Mouse (Mus musculus): ENCODE measurements around the gene Rgs3. TPM values are rescaled to one million over a fixed set of nuclear protein-coding genes. Genes with fewer than 3 reads are reported as not detected.

The Rgs3 gene
- polyA plus RNA-seq, 1 experiment from 2014 or later, result 63.1 TPM

DNA sequence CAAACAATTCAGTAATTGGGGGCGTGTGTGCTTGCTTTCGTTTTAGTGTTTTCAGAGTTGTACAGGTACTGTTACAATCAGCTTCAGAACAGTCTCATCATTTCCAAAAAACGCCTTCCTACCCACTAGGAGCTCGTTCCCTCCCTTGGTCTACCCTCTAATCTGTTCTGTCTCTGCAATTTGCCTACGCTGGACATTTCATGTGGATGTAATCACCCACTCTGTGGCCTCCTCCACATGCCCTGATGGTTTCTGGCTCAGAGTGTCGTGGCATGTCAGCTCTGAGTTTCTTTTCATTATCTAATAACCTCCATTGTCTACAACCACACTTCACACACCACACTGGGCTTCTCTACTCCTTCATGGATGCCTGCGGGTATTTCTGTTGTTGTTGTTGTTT lies 151.5 kb downstream of the Rgs3 start:
- no peaks in the 10 kb centered on the region for H3K9me3 ChIP-seq (replicated peaks; ENCODE audit: control insufficient read depth, low read length)
- H3K36me3 ChIP-seq (ENCODE audit: control insufficient read depth, insufficient read depth), result no peaks in the 10 kb centered on the region
- 81% methylated on average over 7 of the region's 7 CpGs for WGBS
- no peak overlapping the region for H3K4me2 ChIP-seq (ENCODE audit: low read depth, low read length)
- no peak overlapping the region for H3K4me3 ChIP-seq (ENCODE audit: low read length)
- no peak for ATAC-seq (replicated peaks; ENCODE audit: extremely low read depth, insufficient read depth, low FRiP score)
- H3K4me1 ChIP-seq (ENCODE audit: control insufficient read depth, insufficient read depth, low read length), result no peaks in the 10 kb centered on the region
- H3K27ac ChIP-seq (ENCODE audit: low read length), result no peak overlapping the region
- no peak overlapping the region for H3K9ac ChIP-seq (ENCODE audit: low read length)
- no peaks in the 10 kb centered on the region for H3K27me3 ChIP-seq (ENCODE audit: control insufficient read depth, insufficient read depth, low read length)

DNA sequence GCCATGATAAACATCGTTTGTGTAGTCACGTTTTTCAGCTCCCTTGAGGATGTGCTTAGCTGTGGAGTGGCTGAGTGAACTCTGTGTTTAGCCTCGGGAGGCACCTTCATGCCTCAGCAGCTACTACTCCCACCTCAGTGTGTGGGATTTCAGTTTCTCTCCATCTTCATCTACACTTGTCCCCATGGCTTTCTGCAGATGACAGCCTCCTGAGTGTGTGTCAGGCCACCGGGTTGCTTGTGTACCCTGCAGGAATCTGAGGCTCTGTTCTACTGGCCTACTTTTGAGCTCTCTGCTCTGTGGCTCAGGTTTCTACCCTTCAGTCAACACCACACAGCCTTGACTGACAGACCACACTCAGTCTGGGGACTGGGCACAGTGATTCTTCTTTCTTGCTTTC lies 151.9 kb downstream of the Rgs3 start:
- H3K4me1 ChIP-seq (ENCODE audit: control insufficient read depth, insufficient read depth, low read length), result no peaks in the 10 kb centered on the region
- H3K36me3 ChIP-seq (ENCODE audit: control insufficient read depth, insufficient read depth), result no peaks in the 10 kb centered on the region
- 63% methylated on average over 4 of the region's 4 CpGs for WGBS
- no peaks in the 10 kb centered on the region for H3K9me3 ChIP-seq (replicated peaks; ENCODE audit: control insufficient read depth, low read length)
- H3K9ac ChIP-seq (ENCODE audit: low read length), result no peak overlapping the region
- no peak for ATAC-seq (replicated peaks; ENCODE audit: extremely low read depth, insufficient read depth, low FRiP score)
- H3K4me3 ChIP-seq (ENCODE audit: low read length), result no peak overlapping the region
- H3K27ac ChIP-seq (ENCODE audit: low read length), result no peak overlapping the region
- H3K4me2 ChIP-seq (ENCODE audit: low read depth, low read length), result no peak overlapping the region
- H3K27me3 ChIP-seq (ENCODE audit: control insufficient read depth, insufficient read depth, low read length), result no peaks in the 10 kb centered on the region

DNA sequence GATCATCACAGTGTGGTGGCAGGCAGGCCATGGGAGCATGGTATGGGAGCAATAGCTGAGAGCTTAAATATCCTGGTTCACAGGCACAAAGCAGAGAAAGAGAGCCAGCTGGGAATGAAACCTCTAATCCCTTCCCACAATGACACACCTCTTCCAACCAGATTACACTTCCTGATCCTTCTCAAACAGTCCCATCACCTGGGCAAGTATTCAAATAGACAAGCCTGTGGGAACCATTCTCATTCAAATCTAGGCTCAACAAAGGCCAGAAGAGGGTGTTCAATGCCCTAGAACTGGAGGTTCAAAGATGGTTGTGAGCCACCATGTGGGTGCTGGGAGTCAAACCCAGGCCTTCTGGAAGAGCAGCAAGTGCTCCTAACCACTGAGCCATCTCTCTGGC lies 161.2 kb downstream of the Rgs3 start:
- Histone ChIP-seq H3K27me3 (ENCODE audit: control insufficient read depth, insufficient read depth, low read length) (no peaks in the 10 kb centered on the region), H3K4me1 (ENCODE audit: control insufficient read depth, insufficient read depth, low read length) (peaks cover 18% of the 10 kb centered on the region), H3K9ac (ENCODE audit: low read length) (no peak overlapping the region), H3K4me3 (ENCODE audit: low read length) (no peak overlapping the region), H3K27ac (ENCODE audit: low read length) (no peak overlapping the region), H3K9me3 (replicated peaks; ENCODE audit: control insufficient read depth, low read length) (peaks cover 14% of the 10 kb centered on the region), H3K36me3 (ENCODE audit: control insufficient read depth, insufficient read depth) (no peaks in the 10 kb centered on the region), H3K4me2 (ENCODE audit: low read depth, low read length) (no peak overlapping the region)
- no peak for ATAC-seq (replicated peaks; ENCODE audit: extremely low read depth, insufficient read depth, low FRiP score)

DNA sequence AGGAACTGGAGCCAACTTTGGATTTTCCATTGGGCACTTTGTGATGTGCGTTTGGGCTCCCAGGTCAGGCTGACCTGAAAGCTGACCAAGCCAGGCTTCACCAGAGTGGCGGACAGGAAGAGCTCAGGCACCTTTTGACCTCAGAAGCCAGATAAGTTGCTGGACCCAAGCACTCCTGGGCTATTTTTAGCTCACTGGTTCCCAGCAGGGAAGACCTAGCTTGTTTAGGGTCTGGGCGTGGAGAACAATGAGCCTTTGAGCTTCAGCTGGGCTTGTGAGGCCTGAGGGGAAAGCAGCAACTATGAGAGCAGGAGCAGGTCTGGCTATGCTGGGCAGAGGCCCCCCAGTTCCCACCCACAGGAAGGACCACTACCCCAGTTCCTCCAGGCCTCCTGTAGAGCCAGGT lies 162.4 kb downstream of the Rgs3 start:
- H3K27me3 ChIP-seq (ENCODE audit: control insufficient read depth, insufficient read depth, low read length), result no peaks in the 10 kb centered on the region
- H3K9ac ChIP-seq (ENCODE audit: low read length), result peak overlapping the region; percentile 36; the same call in 1 of the 2 replicates
- no peak overlapping the region for H3K4me2 ChIP-seq (ENCODE audit: low read depth, low read length)
- H3K27ac ChIP-seq (ENCODE audit: low read length), result peak overlapping the region; percentile 74
- H3K4me1 ChIP-seq (ENCODE audit: control insufficient read depth, insufficient read depth, low read length), result peaks cover 18% of the 10 kb centered on the region
- peak; percentile 60 for ATAC-seq (replicated peaks; ENCODE audit: extremely low read depth, insufficient read depth, low FRiP score)
- 16% methylated on average over 3 of the region's 3 CpGs for WGBS
- no peaks in the 10 kb centered on the region for H3K36me3 ChIP-seq (ENCODE audit: control insufficient read depth, insufficient read depth)
- no peak overlapping the region for H3K4me3 ChIP-seq (ENCODE audit: low read length)
- H3K9me3 ChIP-seq (replicated peaks; ENCODE audit: control insufficient read depth, low read length), result peaks cover 14% of the 10 kb centered on the region

DNA sequence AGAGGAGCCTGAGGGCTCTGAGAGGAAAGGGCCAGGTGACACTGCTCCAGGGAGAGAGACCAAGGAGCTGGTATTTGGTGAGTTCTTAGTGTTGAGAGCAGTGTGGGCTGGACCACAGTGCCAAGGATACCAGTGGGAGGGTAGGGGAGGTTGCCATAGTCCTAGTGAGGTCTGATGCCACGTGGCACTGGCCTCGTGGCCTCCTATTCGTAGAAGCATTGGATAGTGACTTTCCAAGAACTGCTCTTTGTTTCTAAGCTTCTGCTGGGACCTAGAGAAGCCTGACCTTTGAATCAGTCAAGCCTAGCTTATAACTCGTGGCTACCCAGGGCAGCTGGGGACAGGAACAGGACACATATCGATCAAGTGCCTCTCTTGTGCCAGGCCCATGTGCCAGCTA lies 164.1 kb downstream of the Rgs3 start:
- Histone ChIP-seq H3K4me3 (ENCODE audit: low read length) (no peak overlapping the region), H3K27ac (ENCODE audit: low read length) (no peak overlapping the region), H3K36me3 (ENCODE audit: control insufficient read depth, insufficient read depth) (no peaks in the 10 kb centered on the region), H3K9ac (ENCODE audit: low read length) (no peak overlapping the region), H3K9me3 (replicated peaks; ENCODE audit: control insufficient read depth, low read length) (peaks cover 14% of the 10 kb centered on the region), H3K4me1 (ENCODE audit: control insufficient read depth, insufficient read depth, low read length) (peaks cover 20% of the 10 kb centered on the region), H3K4me2 (ENCODE audit: low read depth, low read length) (no peak overlapping the region), H3K27me3 (ENCODE audit: control insufficient read depth, insufficient read depth, low read length) (no peaks in the 10 kb centered on the region)
- WGBS, result 90% methylated on average over 5 of the region's 5 CpGs
- no peak for ATAC-seq (replicated peaks; ENCODE audit: extremely low read depth, insufficient read depth, low FRiP score)

DNA sequence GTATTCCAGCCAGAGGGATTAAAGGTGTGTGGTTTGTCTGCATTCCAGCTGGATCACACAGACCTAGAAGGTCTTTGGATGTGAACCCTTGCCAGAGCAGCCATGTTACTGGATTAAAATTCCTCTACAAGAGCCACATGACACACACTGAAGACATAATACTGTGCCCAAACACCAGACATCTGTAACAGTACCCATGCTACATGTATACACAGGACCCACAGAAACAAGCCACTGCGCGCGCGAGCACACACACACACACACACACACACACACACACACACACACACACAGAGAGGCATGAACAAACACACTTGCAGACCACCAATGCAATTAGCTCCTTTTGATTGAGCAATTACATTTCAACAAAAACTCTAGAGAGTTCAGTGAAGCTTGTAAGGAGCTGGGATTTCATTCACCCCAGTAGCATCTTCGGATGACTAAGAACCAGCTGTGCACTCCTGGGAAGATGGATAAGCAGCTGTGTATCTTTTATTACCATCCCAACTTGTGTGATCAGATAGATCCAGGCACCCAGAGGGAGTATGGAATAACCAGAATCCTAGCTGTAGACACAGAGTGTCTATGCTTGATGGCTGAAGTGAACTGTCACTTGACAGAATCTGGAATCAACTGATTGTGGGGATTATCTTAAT lies 166.8 kb downstream of the Rgs3 start:
- H3K27ac ChIP-seq (ENCODE audit: low read length), result no peak overlapping the region
- peaks cover 7% of the 10 kb centered on the region for H3K9me3 ChIP-seq (replicated peaks; ENCODE audit: control insufficient read depth, low read length)
- no peaks in the 10 kb centered on the region for H3K27me3 ChIP-seq (ENCODE audit: control insufficient read depth, insufficient read depth, low read length)
- peaks cover 25% of the 10 kb centered on the region for H3K4me1 ChIP-seq (ENCODE audit: control insufficient read depth, insufficient read depth, low read length)
- H3K4me2 ChIP-seq (ENCODE audit: low read depth, low read length), result no peak overlapping the region
- no peaks in the 10 kb centered on the region for H3K36me3 ChIP-seq (ENCODE audit: control insufficient read depth, insufficient read depth)
- no peak overlapping the region for H3K9ac ChIP-seq (ENCODE audit: low read length)
- H3K4me3 ChIP-seq (ENCODE audit: low read length), result no peak overlapping the region
- 92% methylated on average over 5 of the region's 5 CpGs for WGBS
- no peak for ATAC-seq (replicated peaks; ENCODE audit: extremely low read depth, insufficient read depth, low FRiP score)

DNA sequence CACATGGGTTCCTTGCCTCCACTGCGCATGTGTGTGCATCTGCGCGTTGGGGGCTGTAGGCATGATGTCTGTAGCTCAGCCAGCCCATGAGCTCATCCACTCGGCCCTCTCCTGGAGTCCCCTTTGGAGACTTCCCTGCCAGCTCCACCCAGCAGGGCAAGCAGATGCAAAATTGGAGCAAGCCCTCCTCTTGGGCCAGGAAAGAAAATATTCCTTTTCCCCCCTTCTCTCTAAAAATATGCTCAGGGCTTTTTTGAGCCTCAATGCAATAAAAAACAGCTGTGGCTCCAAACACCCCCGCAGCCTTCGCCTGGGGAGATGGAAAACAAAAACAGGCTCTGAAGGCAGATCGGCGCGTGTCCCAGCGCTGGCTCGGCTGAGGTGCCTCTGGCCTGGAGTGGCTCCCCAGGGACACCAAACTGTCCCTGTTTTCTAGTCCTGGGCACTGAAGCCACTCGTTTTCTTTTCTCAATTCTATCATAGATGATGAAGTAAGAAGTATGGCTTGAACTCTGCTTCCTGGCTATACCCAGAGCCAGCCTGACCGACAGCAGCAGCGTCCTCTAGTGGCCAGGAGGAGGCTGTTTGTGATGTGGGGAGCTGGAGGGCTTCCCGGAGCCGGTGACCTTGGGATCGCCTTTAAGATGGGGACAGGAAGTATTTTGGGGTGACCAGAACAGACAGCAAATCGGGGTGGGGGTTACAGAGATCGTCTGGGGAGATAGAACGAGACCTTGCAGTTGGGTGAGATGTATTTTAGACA lies 168.1 kb downstream of the Rgs3 start:
- Histone ChIP-seq H3K4me3 (ENCODE audit: low read length) (no peak overlapping the region), H3K4me2 (ENCODE audit: low read depth, low read length) (no peak overlapping the region), H3K9me3 (replicated peaks; ENCODE audit: control insufficient read depth, low read length) (peaks cover 7% of the 10 kb centered on the region), H3K27me3 (ENCODE audit: control insufficient read depth, insufficient read depth, low read length) (no peaks in the 10 kb centered on the region), H3K27ac (ENCODE audit: low read length) (no peak overlapping the region), H3K36me3 (ENCODE audit: control insufficient read depth, insufficient read depth) (no peaks in the 10 kb centered on the region), H3K4me1 (ENCODE audit: control insufficient read depth, insufficient read depth, low read length) (peaks cover 26% of the 10 kb centered on the region), H3K9ac (ENCODE audit: low read length) (no peak overlapping the region)
- no peak for ATAC-seq (replicated peaks; ENCODE audit: extremely low read depth, insufficient read depth, low FRiP score)
- 76% methylated on average over 20 of the region's 20 CpGs for WGBS

DNA sequence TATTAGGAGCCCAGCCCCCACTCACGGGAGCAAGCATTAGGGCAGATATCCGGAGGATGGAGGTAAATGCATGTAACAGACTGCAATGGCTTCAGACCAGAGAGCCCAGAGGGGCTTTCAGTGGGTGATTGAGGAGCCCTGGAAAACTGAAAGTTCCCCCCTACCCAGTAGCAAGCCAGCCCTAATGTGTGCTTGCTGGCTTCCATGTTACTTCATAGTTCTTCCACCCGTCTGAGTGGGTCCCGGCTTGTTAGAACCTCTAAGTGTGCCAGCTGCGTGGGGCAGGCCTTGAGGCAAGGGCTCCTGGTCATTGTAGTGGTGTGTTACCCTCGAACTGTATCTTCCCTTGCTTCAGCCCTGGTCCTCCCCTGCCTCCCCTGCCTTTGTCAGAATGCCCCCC lies 168.8 kb downstream of the Rgs3 start:
- WGBS, result 82% methylated on average over 6 of the region's 6 CpGs
- peaks cover 7% of the 10 kb centered on the region for H3K9me3 ChIP-seq (replicated peaks; ENCODE audit: control insufficient read depth, low read length)
- no peaks in the 10 kb centered on the region for H3K27me3 ChIP-seq (ENCODE audit: control insufficient read depth, insufficient read depth, low read length)
- no peak overlapping the region for H3K4me3 ChIP-seq (ENCODE audit: low read length)
- no peak overlapping the region for H3K9ac ChIP-seq (ENCODE audit: low read length)
- no peaks in the 10 kb centered on the region for H3K36me3 ChIP-seq (ENCODE audit: control insufficient read depth, insufficient read depth)
- no peak overlapping the region for H3K27ac ChIP-seq (ENCODE audit: low read length)
- peaks cover 28% of the 10 kb centered on the region for H3K4me1 ChIP-seq (ENCODE audit: control insufficient read depth, insufficient read depth, low read length)
- ATAC-seq (replicated peaks; ENCODE audit: extremely low read depth, insufficient read depth, low FRiP score), result no peak
- no peak overlapping the region for H3K4me2 ChIP-seq (ENCODE audit: low read depth, low read length)

DNA sequence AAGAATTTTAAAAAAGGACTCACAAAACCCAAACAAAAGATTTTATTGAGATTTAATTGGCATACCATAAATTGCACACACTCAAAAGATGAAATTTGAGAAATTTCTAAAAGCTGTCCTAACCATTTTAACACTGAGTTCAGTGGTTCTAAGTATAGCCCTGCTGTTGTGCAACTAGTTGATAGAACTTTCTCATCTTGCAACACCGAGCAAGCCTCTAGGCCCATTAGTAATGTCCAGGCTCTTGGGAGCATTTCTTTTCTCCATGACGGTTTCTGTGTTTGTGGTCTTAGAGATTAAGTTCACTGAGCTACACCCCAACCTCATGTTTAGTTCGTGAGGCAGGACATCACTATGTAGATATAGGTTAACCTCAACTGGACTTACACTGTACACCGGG lies 169.5 kb downstream of the Rgs3 start:
- Histone ChIP-seq H3K36me3 (ENCODE audit: control insufficient read depth, insufficient read depth) (no peaks in the 10 kb centered on the region), H3K27me3 (ENCODE audit: control insufficient read depth, insufficient read depth, low read length) (no peaks in the 10 kb centered on the region), H3K9ac (ENCODE audit: low read length) (no peak overlapping the region), H3K4me1 (ENCODE audit: control insufficient read depth, insufficient read depth, low read length) (peaks cover 35% of the 10 kb centered on the region), H3K4me3 (ENCODE audit: low read length) (no peak overlapping the region), H3K27ac (ENCODE audit: low read length) (peak overlapping the region; percentile 25), H3K9me3 (replicated peaks; ENCODE audit: control insufficient read depth, low read length) (peaks cover 7% of the 10 kb centered on the region), H3K4me2 (ENCODE audit: low read depth, low read length) (no peak overlapping the region)
- ATAC-seq (replicated peaks; ENCODE audit: extremely low read depth, insufficient read depth, low FRiP score), result no peak
- WGBS, result 56% methylated on average over 4 of the region's 4 CpGs
